Mouse (Mus musculus): ENCODE measurements around the gene Gbp2b.
"Not testable (repeated sequence)": the region's sequence is repeated elsewhere in the genome, so short reads cannot be mapped to it uniquely, and the experiment has no call there.

The Gbp2b gene

GRCm38 (mm10) chr3:142620956-142621562 lies 26.4 kb downstream of the Gbp2b start:
- no peak for DNase-seq (ENCODE audit: low spot score)

DNA sequence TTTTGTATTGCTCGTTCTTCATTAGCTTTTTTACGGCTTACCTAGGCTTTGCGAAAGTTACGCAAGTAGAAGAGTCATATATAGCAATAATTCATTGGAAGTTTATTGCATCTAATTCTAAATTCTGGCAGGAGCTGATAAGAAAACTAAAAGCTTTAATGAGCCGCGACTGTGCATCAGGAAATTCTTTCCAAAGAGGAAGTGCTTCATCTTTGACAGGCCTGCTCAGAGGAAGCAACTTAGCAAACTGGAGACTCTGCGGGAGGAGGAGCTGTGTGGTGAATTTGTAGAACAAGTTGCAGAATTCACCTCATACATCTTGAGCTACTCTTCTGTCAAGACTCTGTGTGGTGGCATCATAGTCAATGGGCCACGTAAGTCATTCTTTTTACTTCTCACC lies 35.7 kb downstream of the Gbp2b start:
- no peak for DNase-seq (ENCODE audit: low spot score)

DNA sequence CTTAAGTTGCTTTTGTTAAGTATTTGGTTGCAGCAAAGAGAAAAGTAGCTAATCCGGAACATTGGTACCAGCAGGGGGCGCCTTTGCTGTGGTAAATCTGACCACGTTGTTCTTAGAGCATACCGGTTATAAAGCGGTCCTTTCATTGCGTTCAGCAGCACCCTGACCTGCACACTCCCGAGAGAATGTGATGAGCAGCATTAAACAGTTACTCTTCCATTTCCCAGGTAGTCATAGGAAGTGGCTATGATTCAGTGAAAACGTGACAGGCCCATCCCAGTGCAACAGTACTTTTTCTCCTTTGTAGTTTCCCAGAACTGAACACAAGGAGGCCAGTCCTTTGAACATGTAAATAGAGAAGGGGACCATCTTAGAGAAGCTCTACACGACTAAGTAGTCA lies 45.6 kb downstream of the Gbp2b start:
- DNase-seq (ENCODE audit: low spot score), result peak; percentile 42

DNA sequence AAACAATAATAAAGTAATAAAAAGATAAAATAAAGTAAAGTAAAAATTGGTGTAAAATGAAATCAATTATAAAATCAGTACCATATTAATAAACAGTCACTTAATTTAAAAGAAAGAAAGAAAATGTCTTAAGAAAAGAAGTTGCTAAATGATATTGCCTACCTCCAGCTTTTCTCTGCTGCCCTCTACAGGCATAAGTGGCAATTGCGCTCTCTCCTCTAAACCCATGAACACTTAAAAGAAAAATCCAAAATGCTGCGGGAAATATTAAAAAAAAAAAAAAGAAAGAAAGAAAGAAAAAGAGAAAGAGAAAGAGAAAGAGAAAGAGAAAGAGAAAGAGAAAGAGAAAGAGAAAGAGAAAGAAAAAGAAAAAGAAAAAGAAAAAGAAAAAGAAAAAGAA lies 51.3 kb downstream of the Gbp2b start:
- peak; percentile 10 for DNase-seq (ENCODE audit: low spot score)

DNA sequence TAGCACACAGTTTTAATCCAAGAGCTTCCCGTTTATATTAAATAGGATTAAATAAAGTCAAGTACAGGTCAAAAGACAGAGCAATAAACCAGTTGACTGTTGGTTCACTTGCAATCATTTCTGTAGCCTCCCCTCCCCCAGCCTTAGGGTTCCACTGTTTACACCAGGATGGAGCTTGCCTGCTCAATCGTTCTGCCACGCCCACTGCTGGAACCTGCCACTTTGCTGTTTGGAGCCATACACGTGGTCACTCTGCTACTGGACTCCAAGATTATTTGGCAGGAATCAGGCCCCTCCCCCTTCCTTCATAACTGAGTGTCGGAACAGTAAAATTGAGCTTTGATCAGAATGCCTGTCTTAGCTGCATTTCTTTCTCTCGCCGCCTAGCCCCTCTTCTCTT lies 53.2 kb downstream of the Gbp2b start:
- not testable (repeated sequence) for DNase-seq (ENCODE audit: low spot score)

GRCm38 (mm10) chr3:142650205-142650604 lies 55.6 kb downstream of the Gbp2b start:
- no peak for DNase-seq (ENCODE audit: low spot score)

GRCm38 (mm10) chr3:142664723-142665122 lies 70.1 kb downstream of the Gbp2b start:
- DNase-seq (ENCODE audit: low spot score), result no peak

Data from testis, postnatal 14 days (tissue).